Mouse (Mus musculus) ovary, adult 18-20 months (tissue): Measurements from ENCODE around the gene Aes.
A peak's percentile ranks its signal among the peaks of the same experiment; 100 is the strongest.

Experiments used
- DNase-seq: peaks from one replicate; pipeline ENCODE4 v3.0.0; 2022; ENCODE audit warnings: low spot score, mixed read lengths

Gene Aes

GRCm38 (mm10) chr10:81568381-81569191 is 9.3 kb downstream of the Aes start:
- peak; percentile 89 for DNase-seq

DNA sequence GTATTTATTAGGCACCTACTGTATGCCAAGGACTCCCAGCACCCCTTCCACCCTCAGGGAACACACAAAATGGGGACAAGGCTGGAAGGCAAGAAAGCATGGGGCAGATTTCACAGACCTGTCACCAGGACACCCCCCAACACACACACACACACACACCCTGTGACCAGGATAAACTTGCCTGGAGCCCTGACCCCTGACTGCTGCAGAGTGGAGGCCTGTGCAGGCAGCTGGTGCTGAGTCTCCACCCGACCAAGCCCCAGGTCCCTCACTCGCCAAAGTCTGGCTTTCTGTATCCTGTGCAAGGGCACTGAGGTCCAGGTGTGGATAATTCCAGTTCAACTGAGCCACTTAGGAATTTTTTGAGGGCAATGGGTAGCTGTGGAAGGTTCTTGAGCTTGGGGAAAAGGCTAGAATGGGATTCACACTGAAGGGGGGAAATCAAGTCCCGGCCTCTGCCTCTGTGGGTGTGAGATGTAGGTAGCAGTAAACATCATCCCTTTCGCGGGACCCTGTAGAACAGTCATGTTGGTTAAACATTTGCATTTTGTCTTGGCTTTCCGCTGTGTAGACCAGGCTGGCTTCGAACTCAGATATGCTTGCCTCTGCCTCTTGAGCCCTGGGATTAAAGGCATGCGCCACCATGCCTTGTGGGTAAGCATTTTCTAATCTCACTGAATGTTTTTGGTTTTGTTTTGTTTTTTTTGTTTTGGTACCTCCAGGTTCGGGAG is 10.4 kb downstream of the Aes start:
- no peak for DNase-seq

DNA sequence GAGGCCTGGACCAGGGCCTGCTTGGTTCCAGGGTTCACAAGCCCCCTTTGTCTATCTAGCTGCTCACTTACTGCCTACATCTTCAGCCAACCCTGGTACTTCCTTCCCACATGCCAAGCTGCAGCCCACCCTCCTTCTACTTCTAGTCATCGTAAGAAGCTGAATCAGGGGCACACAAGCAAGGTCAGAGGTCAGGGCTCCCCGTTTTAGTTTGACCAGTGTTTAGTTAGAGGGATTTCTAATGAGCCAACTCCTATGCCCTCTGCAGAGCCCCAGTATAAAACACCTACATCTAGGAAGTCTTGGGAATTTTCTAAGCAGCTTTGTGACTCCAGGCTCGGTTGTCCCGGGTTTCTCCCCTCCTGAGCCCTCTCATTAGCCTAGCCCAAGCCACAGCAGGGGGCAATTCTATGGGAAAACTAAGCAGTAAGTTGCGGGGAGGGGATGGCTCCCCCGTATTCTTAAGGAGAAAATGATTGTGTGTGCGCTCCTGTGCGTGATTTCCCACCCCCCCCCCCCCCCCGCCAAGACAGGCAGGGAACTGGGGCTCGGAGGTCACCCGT is 11.0 kb downstream of the Aes start:
- DNase-seq = no peak

DNA sequence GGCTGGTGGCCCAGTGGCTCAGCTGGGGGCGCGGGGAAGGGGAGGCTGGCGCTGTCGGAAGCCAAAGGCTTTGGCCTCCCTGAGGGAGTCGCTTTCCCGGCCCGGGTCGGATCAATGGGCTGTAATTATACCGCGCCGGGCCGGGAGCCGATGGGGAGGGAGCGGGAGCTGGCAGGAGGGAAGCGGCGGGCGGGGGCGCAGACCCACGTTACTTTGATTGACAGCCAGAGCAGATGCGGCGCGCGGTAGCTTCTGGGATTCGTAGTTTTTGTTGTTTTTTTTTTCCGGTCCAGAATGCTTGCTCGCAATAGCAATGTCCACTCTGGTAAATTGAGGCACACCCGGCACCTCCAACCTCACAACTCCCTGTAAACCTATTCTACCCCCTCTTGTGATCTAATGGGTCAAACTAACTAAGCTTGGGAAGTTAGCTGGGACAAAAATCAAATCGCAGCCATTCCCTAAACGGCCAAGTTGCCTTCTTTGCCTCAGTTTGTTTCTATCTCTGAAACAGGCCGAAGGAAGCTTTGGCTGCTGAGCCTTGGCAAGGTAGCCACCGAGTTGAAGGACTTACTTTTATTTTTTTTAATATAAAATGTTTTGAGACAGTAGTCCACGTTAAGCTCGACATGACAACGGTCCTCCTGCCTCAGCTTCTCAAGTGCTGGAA is 11.7 kb downstream of the Aes start:
- DNase-seq = peak; percentile 94

- peak; percentile 99 for DNase-seq
Observed at GRCm38 (mm10) chr10:81571501-81571876, 12.2 kb downstream of the Aes start.

- DNase-seq = peak; percentile 84
Observed at GRCm38 (mm10) chr10:81572133-81572671, 12.9 kb downstream of the Aes start.

- DNase-seq = peak; percentile 82
Observed at GRCm38 (mm10) chr10:81572975-81573374, 13.7 kb downstream of the Aes start.

DNA sequence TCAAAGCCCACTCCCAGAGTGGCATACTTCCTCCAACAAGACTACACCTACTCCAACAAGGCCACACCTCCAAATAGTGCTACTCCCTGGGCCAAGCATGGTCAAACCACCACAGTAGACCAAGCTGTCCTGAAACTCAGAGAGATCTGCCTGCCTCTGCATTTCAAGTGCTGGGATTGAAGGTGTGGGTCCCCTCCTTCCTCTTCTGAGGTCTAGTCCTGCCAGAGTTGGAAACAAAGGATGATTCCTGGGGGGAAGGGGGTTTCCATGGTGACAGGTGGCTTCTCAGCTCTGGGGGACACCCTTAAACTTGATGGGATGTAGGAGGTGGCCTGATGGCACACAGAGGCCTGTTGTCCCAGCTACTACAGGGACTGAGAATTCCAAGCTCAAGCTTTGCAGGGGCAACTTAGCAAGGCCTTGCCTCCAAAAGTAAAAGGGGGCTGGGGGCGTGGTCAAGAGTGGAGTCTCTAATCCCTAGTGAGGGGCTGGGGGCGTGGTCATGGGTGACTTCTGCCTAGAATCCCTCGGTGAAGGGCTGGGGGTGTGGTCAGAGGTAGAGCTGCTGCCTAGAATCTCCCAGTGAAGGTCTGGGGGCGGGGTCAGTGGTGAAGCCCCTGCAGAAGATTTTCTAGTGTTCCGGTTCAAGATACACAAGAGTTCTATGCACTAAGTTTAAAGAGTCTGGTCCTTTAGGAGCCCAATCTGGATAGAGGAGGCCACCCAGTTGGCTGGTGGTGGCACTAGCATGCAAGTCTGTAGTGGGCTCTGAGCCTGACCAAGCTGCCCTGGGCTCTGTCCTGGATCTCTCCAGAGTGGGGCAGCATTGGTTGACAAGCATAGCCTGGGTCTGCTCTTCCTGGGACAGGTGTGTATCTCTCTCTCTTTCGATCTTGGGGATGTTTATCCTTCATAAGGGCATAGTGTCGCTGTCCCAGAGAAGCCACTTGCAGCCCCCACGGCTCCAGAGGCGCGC is 15.1 kb downstream of the Aes start, which contains the start of gene Tle2:
Tle2 (plus strand) TSS at position 481 of the 976 bp plus-strand sequence.
- no peak for DNase-seq

DNA sequence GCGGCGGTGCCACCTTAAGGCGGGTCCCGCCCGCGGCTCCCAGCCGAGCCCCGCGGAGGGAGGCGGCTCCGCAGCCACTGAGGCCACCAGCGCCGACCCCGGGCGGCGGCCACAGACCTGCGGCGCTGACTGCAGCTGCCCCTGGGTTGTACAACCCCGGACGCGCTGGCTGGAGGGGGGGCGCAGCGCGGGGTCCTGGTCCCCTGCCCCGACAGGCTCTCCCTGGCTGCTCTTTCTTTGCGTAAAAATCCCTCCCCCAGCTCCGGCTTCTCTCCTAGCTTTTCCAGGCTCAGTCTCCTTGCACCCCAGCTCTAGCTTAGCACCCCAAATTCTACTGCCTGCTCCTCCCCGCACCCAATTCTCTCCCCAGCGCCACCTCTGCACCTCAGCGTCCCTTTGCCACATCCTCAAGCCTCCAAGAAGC is 15.9 kb downstream of the Aes start:
- no peak for DNase-seq

DNA sequence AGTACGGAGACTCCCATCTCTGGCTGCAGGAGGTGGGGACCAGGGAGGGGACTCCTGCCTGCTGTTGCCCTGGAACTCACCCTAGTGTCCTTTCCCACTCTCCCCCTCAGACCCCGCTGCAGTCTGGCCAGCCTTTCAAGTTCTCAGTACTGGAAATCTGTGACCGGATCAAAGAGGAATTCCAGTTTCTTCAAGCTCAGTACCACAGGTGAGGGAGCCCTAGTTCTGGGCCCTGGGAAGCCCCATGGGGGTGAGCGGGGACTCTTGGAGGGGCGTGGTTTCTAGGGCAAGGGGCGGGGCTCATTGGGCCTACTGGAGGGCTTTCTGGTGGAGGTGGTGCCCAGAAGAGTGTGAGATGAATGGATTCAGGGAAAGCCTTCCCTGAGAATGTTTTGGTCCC is 16.4 kb downstream of the Aes start:
- no peak for DNase-seq

- no peak for DNase-seq
Observed at GRCm38 (mm10) chr10:81579967-81580366, 20.7 kb downstream of the Aes start.

DNA sequence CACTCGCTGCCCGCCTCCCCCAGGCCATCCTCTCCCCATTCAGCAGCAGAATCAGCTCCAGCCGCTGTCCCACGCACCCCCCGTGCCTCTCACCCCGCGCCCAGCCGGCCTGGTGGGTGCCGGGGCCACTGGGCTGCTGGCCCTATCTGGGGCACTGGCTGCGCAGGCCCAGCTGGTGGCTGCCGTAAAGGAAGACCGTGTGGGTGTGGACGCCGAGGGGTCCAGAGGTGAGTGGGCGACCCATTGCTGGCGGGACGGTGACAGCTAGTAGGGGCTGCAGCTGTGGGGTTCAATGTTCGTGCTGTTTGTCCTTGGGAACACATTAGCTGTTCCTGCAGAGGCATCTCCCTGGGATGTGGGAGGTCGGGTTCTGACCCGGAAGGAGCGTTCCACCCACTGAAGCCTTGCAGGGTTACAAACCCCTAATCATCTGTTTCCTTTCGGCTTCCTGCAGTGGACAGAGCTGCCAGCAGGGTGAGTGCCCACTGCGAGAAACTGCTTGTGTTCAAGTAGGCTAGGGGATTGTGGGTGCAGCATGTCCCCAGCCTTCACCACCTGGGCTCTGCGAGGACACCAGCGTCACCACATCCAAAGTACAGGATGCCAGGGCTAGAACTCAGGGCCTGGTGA is 21.3 kb downstream of the Aes start:
- DNase-seq = no peak

GRCm38 (mm10) chr10:81583347-81583746 is 24.1 kb downstream of the Aes start:
- peak; percentile 86 for DNase-seq

DNA sequence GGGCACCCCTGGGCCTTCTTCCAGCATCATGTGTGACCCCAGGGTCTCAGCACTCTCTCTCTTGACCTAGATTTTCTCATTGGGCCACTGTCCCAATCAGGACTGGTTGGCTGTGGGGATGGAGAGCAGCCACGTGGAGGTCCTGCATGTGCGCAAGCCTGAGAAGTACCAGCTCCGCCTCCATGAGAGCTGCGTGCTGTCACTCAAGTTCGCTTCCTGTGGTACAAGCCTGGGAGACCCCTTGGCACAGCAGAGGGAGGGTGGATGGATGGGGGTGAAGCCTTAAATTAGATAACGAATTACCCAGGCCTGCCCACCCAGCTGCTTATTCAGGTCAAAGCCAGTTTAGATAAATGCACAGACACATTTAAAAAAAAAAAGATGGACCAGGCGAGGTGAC is 29.5 kb downstream of the Aes start:
- DNase-seq = no peak

GRCm38 (mm10) chr10:81591846-81592245 is 32.6 kb downstream of the Aes start:
- no peak for DNase-seq

- no peak for DNase-seq
Observed at GRCm38 (mm10) chr10:81592631-81593030, 33.3 kb downstream of the Aes start.

- DNase-seq = no peak
Observed at GRCm38 (mm10) chr10:81593223-81593622, 33.9 kb downstream of the Aes start.

- no peak for DNase-seq
Observed at GRCm38 (mm10) chr10:81593935-81594334, 34.6 kb downstream of the Aes start.

DNA sequence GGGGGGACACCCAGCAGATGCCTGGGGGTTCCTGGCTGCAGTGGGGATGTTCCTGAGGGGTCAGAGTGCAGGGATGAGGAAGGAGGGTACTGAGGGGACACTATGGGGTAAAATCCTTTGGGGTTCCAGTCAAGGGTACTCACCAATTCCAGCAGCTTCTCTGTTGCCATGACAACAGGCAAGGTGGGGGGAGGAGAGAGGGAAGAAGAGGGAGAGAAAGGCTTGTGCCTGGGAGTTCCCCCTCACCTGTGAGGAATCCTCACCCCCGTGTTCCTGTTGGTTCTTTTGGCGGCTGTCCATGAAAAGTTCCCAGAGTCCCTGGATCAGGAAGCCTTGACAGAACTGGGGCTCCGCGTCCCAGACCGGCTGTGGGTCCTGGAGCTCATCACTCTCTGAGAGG is 36.3 kb downstream of the Aes start:
- DNase-seq = no peak

DNA sequence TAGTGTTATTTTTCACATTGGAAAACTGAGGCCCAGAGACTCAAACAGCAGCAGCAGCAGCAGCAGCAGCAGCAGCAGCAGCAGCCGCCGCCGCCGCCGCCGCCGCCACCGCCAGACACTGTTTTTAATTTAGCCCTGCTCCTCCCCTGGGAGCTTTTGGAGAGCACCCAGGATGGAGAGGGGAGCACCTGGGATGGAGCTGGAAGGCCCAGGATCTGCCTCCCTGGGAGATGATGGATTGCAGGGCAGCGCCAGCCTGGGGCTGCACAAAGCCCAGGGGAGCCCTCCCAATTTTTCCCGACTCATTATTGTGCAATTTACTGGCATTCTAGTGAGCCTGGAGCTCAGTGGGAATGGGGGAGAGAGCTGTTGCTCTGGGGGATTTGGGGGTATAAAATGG is 37.3 kb downstream of the Aes start:
- peak; percentile 59 for DNase-seq
